Mouse (Mus musculus): Measurements from ENCODE around the gene Srsf2. TPM values are rescaled to one million over a fixed set of nuclear protein-coding genes. Genes with fewer than 3 reads are reported as not detected.
"Not testable (repeated sequence)": the region's sequence is repeated elsewhere in the genome, so short reads cannot be mapped to it uniquely, and the experiment has no call there.

Gene Srsf2
- total RNA-seq, 2 experiments from 2014 or later, result 68.0 to 72.0 TPM

- no peak for DNase-seq (ENCODE audit: low spot score)
Measured at GRCm38 (mm10) chr11:116832172-116832685, 20.7 kb downstream of the Srsf2 start.

GRCm38 (mm10) chr11:116827534-116828165 is 25.2 kb downstream of the Srsf2 start, which contains the start of gene Mxra7:
TSS of gene Mxra7 (minus strand) at chr11:116828046.
- peak; percentile 83 for DNase-seq (ENCODE audit: low spot score)

- DNase-seq (ENCODE audit: low spot score), result no peak
Measured at GRCm38 (mm10) chr11:116826550-116827504, 26.1 kb downstream of the Srsf2 start.

DNA sequence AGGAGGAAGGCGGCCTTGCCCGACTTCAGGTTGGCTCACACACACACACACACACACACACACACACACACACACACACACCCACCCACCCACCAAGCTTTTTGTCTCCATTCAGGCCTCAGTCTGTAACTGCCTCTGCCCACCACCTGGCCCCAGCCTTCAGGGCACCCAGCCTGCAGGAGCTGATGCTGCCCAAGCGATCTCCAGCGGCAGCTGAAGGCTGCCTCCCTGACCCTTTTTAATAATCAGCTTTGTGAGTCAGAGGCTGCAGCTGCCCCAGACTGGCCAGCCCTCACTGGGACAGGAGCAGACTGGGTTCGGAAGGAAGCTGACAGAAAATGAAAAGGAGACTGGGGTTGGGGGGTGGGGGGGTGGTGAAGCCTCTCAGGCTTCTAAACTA is 27.7 kb downstream of the Srsf2 start:
- no peak for DNase-seq (ENCODE audit: low spot score)

- DNase-seq (ENCODE audit: low spot score), result not testable (repeated sequence)
Measured at GRCm38 (mm10) chr11:116823885-116824284, 29.0 kb downstream of the Srsf2 start.

DNA sequence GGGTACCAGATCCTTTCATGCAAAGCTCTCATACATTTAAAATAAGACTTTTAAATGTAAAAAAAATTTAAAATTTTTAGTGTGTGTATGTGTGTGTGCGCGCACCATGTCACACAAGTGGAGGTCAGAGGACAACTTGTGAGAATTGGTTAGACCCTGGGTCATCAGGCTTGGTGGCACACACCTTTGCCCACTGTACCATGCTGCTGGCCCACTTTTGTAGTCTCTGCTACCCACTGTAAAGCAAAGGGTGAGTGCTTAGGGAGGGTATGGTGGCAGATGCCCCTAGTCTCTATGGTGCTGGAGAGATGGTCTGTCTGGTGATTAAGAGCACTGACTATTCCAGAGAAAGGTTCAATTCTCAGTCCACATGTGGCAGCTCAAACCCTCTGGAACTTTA is 29.6 kb downstream of the Srsf2 start:
- DNase-seq (ENCODE audit: low spot score), result no peak

GRCm38 (mm10) chr11:116822626-116823025 is 30.3 kb downstream of the Srsf2 start:
- DNase-seq (ENCODE audit: low spot score), result no peak

DNA sequence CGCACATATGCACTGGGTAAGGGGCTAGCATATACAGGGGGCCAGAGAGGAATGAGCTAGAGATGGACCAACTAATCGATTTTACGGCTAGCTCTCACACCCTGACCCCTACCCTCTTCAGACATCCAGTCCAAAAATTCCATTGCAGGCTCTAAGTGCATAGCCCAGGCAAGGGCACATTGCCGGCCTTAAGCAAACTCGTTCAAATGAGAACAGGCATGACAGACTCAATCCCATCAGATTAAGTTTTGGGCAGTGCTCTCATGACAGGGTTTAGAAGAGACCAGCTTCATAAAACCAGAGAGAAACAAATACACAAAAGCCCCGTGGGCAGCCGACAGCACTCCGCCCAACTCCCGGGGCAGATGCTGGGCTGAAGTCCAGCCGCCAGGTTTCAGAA is 30.7 kb downstream of the Srsf2 start:
- DNase-seq (ENCODE audit: low spot score), result no peak

DNA sequence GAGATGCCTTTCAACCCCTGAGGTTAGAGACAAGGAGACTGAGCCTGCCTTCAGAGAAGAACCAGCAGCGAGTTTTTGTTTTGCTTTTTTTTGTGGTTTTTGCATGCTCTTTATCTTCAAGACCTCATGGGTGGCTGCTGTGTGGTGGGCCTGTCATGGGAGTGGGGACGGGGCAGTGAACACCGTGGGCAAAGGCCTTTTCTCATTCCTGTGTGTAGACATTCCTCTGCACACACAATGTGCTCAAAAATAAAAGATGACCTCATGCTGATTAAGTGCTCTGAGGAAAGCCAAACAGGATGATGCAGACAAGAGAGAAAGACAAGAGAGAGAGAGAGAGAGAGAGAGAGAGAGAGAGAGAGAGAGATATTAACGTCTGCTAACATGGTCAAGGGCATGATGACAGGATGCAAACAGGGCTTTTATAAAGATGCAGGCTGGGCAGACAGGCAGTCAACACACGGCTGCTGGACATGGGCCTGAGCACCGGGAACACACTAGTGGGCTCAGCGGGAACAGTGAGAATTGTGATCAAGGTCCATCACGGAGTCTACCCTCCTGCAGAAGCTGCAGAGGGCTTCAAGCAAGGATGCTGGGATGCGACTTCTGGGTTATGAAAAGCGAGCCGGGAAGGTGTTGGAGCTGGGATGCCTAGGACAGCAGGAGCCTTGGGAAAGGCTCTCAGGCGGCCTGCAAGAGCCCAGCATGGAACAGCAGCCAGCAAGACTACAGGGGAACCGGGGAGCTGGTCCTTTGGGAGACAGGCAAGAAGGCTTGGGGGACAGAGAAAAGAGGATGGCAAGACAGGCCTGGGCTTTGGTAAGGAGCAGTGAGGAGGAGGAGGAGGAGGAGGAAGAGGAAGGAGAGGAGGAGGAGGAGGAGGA is 31.6 kb downstream of the Srsf2 start:
- no peak for DNase-seq (ENCODE audit: low spot score)

GRCm38 (mm10) chr11:116819932-116820593 is 32.8 kb downstream of the Srsf2 start:
- DNase-seq (ENCODE audit: low spot score), result no peak

DNA sequence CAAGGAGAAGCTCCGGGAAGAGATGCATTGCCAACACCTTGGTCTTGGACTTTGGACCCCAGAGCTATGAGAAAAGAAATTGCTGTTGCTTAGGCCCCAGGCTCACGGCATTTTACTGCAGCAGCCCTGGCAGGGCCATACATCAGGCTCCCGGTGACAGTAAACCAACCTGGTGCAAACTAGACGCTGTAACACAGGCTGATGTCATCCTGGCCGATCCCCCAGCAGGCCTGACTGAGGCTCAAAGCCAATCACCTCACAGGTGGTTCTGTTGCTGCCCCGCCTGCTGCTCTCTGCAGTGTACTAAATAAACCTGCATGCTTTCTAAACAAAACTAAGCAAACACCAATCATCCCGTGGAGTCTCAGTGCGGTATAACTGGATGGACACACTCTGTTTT is 34.2 kb downstream of the Srsf2 start:
- DNase-seq (ENCODE audit: low spot score), result no peak

- no peak for DNase-seq (ENCODE audit: low spot score)
Measured at GRCm38 (mm10) chr11:116817567-116817966, 35.3 kb downstream of the Srsf2 start.

- peak; percentile 68 for DNase-seq (ENCODE audit: low spot score)
Measured at GRCm38 (mm10) chr11:116816769-116817168, 36.1 kb downstream of the Srsf2 start.

DNA sequence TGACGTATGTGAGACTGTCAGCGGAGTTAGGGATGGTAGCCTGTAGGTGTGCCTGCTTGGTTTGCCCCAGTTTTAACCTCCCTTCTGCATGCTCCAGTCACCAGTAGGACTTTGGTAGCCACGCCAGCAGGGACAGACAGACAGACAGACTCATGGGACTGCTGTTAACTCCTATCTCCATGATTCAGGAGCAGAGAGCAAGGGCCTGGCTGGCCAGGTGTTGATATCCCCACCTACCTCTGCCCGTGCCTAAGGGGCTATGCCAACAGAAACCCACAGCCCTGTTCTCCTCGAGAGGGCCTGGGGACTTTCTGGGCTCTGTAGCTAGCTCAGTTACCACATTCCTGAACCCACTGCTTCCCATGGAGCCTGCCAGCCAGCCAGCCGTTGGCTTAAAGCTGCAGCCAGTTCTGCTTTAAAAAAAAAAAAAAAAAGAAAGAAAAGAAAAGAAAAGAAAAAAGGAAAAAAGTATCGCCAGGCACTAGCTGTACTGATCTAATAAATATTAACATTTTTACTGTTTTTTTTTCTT is 37.9 kb downstream of the Srsf2 start:
- DNase-seq (ENCODE audit: low spot score), result no peak

DNA sequence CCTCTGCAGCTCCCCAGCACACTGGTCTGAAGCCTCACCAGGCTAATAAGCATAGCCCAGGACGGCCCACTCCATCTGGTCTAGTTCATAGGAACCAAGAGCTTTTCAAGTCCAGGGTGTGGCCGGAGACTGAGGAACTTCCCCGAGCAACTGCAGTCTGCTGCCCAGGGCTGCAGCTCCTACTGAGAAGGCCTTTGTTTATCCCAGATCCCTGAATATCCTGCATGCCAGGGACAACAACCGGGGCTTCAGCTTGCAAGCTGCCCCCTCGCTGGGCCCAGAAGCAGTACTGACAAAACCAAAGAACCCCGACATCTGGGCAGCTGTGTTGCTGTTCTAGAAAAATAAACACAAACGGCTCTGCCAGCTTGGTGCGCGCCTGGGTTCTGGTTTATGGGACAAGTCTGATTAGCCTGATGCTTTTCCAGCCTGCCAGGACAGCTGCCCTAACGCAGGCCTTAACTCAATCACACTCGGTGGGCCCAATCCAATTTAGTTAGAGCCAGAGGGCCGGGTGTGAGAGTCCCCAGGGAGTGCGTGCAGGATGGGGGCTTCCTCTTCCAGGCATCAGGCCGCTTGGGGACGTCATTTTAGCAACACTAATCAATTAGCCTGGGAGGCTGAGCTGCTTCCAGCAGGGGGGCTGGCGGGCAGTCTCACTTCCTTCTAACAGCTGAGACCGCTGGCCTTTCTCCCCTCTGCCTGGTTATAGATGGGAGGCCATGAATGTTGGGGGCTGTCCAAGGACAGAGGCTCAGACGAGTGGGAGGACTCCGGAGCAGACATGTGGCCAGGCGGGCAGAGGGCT is 38.6 kb downstream of the Srsf2 start:
- peak; percentile 68 for DNase-seq (ENCODE audit: low spot score)

- no peak for DNase-seq (ENCODE audit: low spot score)
Measured at GRCm38 (mm10) chr11:116813610-116814009, 39.3 kb downstream of the Srsf2 start.

- no peak for DNase-seq (ENCODE audit: low spot score)
Measured at GRCm38 (mm10) chr11:116812793-116813529, 39.9 kb downstream of the Srsf2 start.

- no peak for DNase-seq (ENCODE audit: low spot score)
Measured at GRCm38 (mm10) chr11:116810983-116811901, 41.7 kb downstream of the Srsf2 start.

All from gastrocnemius, adult 18-20 months (tissue).